Mouse (Mus musculus): ENCODE measurements around the gene Ripor1. TPM values are rescaled to one million over a fixed set of nuclear protein-coding genes. Genes with fewer than 3 reads are reported as not detected.
A peak's percentile ranks its signal among the peaks of the same experiment; 100 is the strongest.

Gene Ripor1
- polyA plus RNA-seq, 1 experiment, result 28.7 TPM

GRCm38 (mm10) chr8:105636018-105636962, 31.2 kb downstream of the Ripor1 start, which contains the start of gene Ctcf:
Gene Ctcf, plus strand, starts transcription at chr8:105636568.
- Histone ChIP-seq H3K79me3 (ENCODE audit: low read depth) (peaks cover 46% of the 10 kb centered on the region), H3K36me3 (ENCODE audit: control insufficient read depth, insufficient read depth) (peaks cover 8% of the 10 kb centered on the region), H3K4me3 (ENCODE audit: insufficient read depth, poor library complexity, severe bottlenecking) (peak within 1 kb of the TSS; percentile 84), H3ac (ENCODE audit: control insufficient read depth, insufficient read length, low read depth) (peak within 1 kb of the TSS; percentile 100), H3K79me2 (ENCODE audit: control insufficient read depth, insufficient read depth) (peaks cover 72% of the 10 kb centered on the region), H3K27me3 (ENCODE audit: control insufficient read depth, insufficient read depth, insufficient read length) (no peaks in the 10 kb centered on the region)
- no peak for TF ChIP-seq MYOG (IDR thresholded peaks at IDR 0.05; ENCODE audit: control insufficient read depth, extremely low read depth, insufficient read length)
- TF ChIP-seq MAX (IDR thresholded peaks at IDR 0.05), result peak; percentile 85
- peak; percentile 59 for TF ChIP-seq CTCF (IDR thresholded peaks at IDR 0.05; ENCODE audit: control insufficient read depth, insufficient read depth, insufficient read length)

GRCm38 (mm10) chr8:105636963-105637510, 32.0 kb downstream of the Ripor1 start, which contains the start of gene Agrp:
Gene Agrp, minus strand, starts transcription at chr8:105637393.
- Histone ChIP-seq H3ac (ENCODE audit: control insufficient read depth, insufficient read length, low read depth) (peak within 1 kb of the TSS; percentile 100), H3K79me3 (ENCODE audit: low read depth) (peaks cover 54% of the 10 kb centered on the region), H3K4me3 (ENCODE audit: insufficient read depth, poor library complexity, severe bottlenecking) (peak within 1 kb of the TSS; percentile 84), H3K27me3 (ENCODE audit: control insufficient read depth, insufficient read depth, insufficient read length) (no peaks in the 10 kb centered on the region), H3K36me3 (ENCODE audit: control insufficient read depth, insufficient read depth) (peaks cover 8% of the 10 kb centered on the region), H3K79me2 (ENCODE audit: control insufficient read depth, insufficient read depth) (peaks cover 73% of the 10 kb centered on the region)
- no peak for TF ChIP-seq FOSL1 (IDR thresholded peaks at IDR 0.05; ENCODE audit: insufficient read depth, low read length, poor library complexity, severe bottlenecking)
- TF ChIP-seq MAX (IDR thresholded peaks at IDR 0.05), result no peak
- TF ChIP-seq CEBPB (IDR thresholded peaks at IDR 0.05; ENCODE audit: low read depth), result no peak
- TF ChIP-seq MYOG (IDR thresholded peaks at IDR 0.05; ENCODE audit: control insufficient read depth, extremely low read depth, insufficient read length), result no peak
- TF ChIP-seq MYOD1 (IDR thresholded peaks at IDR 0.05; ENCODE audit: control insufficient read depth, insufficient read length, low read depth), result no peak
- no peak for TF ChIP-seq CTCF (IDR thresholded peaks at IDR 0.05; ENCODE audit: control insufficient read depth, insufficient read depth, insufficient read length)
- no peak for TF ChIP-seq USF1 (IDR thresholded peaks at IDR 0.05; ENCODE audit: low read depth)

- H3K27me3 ChIP-seq (ENCODE audit: control insufficient read depth, insufficient read depth, insufficient read length), result no peaks in the 10 kb centered on the region
- H3ac ChIP-seq (ENCODE audit: control insufficient read depth, insufficient read length, low read depth), result peak overlapping the region; percentile 100
- H3K79me2 ChIP-seq (ENCODE audit: control insufficient read depth, insufficient read depth), result peaks cover 78% of the 10 kb centered on the region
- H3K4me3 ChIP-seq (ENCODE audit: insufficient read depth, poor library complexity, severe bottlenecking), result peak overlapping the region; percentile 84
- H3K79me3 ChIP-seq (ENCODE audit: low read depth), result peaks cover 59% of the 10 kb centered on the region
- H3K36me3 ChIP-seq (ENCODE audit: control insufficient read depth, insufficient read depth), result peaks cover 8% of the 10 kb centered on the region
- TF ChIP-seq MYOD1 (IDR thresholded peaks at IDR 0.05; ENCODE audit: control insufficient read depth, insufficient read length, low read depth) (no peak), FOSL1 (IDR thresholded peaks at IDR 0.05; ENCODE audit: insufficient read depth, low read length, poor library complexity, severe bottlenecking) (no peak), USF1 (IDR thresholded peaks at IDR 0.05; ENCODE audit: low read depth) (no peak), MAX (IDR thresholded peaks at IDR 0.05) (no peak), MYOG (IDR thresholded peaks at IDR 0.05; ENCODE audit: control insufficient read depth, extremely low read depth, insufficient read length) (no peak), CEBPB (IDR thresholded peaks at IDR 0.05; ENCODE audit: low read depth) (no peak), CTCF (IDR thresholded peaks at IDR 0.05; ENCODE audit: control insufficient read depth, insufficient read depth, insufficient read length) (no peak)
Observed at GRCm38 (mm10) chr8:105637601-105638041, 32.6 kb downstream of the Ripor1 start.

GRCm38 (mm10) chr8:105638510-105638909, 33.5 kb downstream of the Ripor1 start:
- no peak overlapping the region for H3K4me3 ChIP-seq (ENCODE audit: insufficient read depth, poor library complexity, severe bottlenecking)
- no peak overlapping the region for H3ac ChIP-seq (ENCODE audit: control insufficient read depth, insufficient read length, low read depth)
- H3K79me3 ChIP-seq (ENCODE audit: low read depth), result peaks cover 66% of the 10 kb centered on the region
- TF ChIP-seq MYOG (IDR thresholded peaks at IDR 0.05; ENCODE audit: control insufficient read depth, extremely low read depth, insufficient read length) (no peak), USF1 (IDR thresholded peaks at IDR 0.05; ENCODE audit: low read depth) (no peak), MYOD1 (IDR thresholded peaks at IDR 0.05; ENCODE audit: control insufficient read depth, insufficient read length, low read depth) (no peak), CTCF (IDR thresholded peaks at IDR 0.05; ENCODE audit: control insufficient read depth, insufficient read depth, insufficient read length) (no peak), CEBPB (IDR thresholded peaks at IDR 0.05; ENCODE audit: low read depth) (no peak), FOSL1 (IDR thresholded peaks at IDR 0.05; ENCODE audit: insufficient read depth, low read length, poor library complexity, severe bottlenecking) (no peak), MAX (IDR thresholded peaks at IDR 0.05) (no peak)
- H3K79me2 ChIP-seq (ENCODE audit: control insufficient read depth, insufficient read depth), result peaks cover 87% of the 10 kb centered on the region
- peaks cover 15% of the 10 kb centered on the region for H3K36me3 ChIP-seq (ENCODE audit: control insufficient read depth, insufficient read depth)
- no peaks in the 10 kb centered on the region for H3K27me3 ChIP-seq (ENCODE audit: control insufficient read depth, insufficient read depth, insufficient read length)

GRCm38 (mm10) chr8:105639835-105640234, 34.8 kb downstream of the Ripor1 start:
- no peak overlapping the region for H3K4me3 ChIP-seq (ENCODE audit: insufficient read depth, poor library complexity, severe bottlenecking)
- peaks cover 92% of the 10 kb centered on the region for H3K79me2 ChIP-seq (ENCODE audit: control insufficient read depth, insufficient read depth)
- peak; percentile 59 for TF ChIP-seq MYOD1 (IDR thresholded peaks at IDR 0.05; ENCODE audit: control insufficient read depth, insufficient read length, low read depth)
- no peak for TF ChIP-seq FOSL1 (IDR thresholded peaks at IDR 0.05; ENCODE audit: insufficient read depth, low read length, poor library complexity, severe bottlenecking)
- peaks cover 26% of the 10 kb centered on the region for H3K36me3 ChIP-seq (ENCODE audit: control insufficient read depth, insufficient read depth)
- no peak overlapping the region for H3ac ChIP-seq (ENCODE audit: control insufficient read depth, insufficient read length, low read depth)
- H3K27me3 ChIP-seq (ENCODE audit: control insufficient read depth, insufficient read depth, insufficient read length), result no peaks in the 10 kb centered on the region
- H3K79me3 ChIP-seq (ENCODE audit: low read depth), result peaks cover 75% of the 10 kb centered on the region

Measured in C2C12 (cell line).